Mouse (Mus musculus): ENCODE results near the gene Asrgl1.

DNA sequence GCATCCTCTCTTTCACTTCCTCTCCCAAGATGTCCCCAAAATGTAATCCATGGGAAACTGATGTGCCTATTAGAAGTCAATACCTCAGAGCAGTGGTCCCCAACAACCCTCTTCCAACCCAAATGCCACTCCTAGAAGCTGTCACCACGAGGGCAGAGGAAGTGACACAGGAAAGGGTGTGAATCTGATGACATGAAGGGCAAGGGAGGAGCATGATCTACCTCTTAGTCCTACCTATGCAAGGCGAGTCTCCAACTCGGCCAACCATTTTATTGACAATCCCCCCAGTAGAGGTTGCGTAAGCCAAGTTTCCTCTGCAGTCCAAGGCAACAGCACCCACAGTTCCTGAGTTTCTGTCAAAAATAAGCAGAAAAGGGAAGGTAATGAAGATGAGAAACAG lies 19.2 kb downstream of the Asrgl1 start:
- TF ChIP-seq GATA1 (IDR thresholded peaks at IDR 0.05; ENCODE audit: borderline replicate concordance, low read length) (no peak), FLI1 (IDR thresholded peaks at IDR 0.05; ENCODE audit: low read length) (no peak)

All from megakaryocyte, embryonic 14.5 days (primary cell).